Mouse (Mus musculus) layer of hippocampus, postnatal 25 days (tissue): ENCODE measurements at regions not wholly inside any gene's neighbourhood (a gene's known extent, or its start where the extent isn't known, plus 50 kb on each side); places are given as distances from the start of the nearest gene placed in this dataset.

Experiments
- DNase-seq, 2 experiments: peaks; one replicate each; pipeline ENCODE4 v3.0.0; 2022; ENCODE audit warnings: mixed read lengths in 2 of 2, low spot score in 1 of 2; ENCODE audit errors: extremely low spot score in 1 of 2

- DNase-seq = no peak
Measured at GRCm38 (mm10) chr1:143886014-143886413, 108.9 kb downstream of the Uchl5 start.

GRCm38 (mm10) chr1:143881192-143881591 is 104.1 kb downstream of the Uchl5 start:
- no peak for DNase-seq

- DNase-seq = no peak
Measured at GRCm38 (mm10) chr1:143879622-143880021, 102.5 kb downstream of the Uchl5 start.

GRCm38 (mm10) chr1:143878266-143878665 is 101.2 kb downstream of the Uchl5 start:
- DNase-seq = no peak

GRCm38 (mm10) chr1:143860319-143860718 is 83.2 kb downstream of the Uchl5 start:
- DNase-seq = no peak

- no peak for DNase-seq
Measured at GRCm38 (mm10) chr1:143858532-143858931, 81.5 kb downstream of the Uchl5 start.
